Mouse (Mus musculus) right cerebral cortex, adult 18-20 months (tissue): ENCODE measurements at regions not wholly inside any gene's neighbourhood (a gene's known extent, or its start where the extent isn't known, plus 50 kb on each side); places are given as distances from the start of the nearest gene placed in this dataset.

Source experiments
- DNase-seq: peaks from one replicate; pipeline ENCODE4 v3.0.0; 2022; ENCODE audit warnings: mixed read lengths

DNA sequence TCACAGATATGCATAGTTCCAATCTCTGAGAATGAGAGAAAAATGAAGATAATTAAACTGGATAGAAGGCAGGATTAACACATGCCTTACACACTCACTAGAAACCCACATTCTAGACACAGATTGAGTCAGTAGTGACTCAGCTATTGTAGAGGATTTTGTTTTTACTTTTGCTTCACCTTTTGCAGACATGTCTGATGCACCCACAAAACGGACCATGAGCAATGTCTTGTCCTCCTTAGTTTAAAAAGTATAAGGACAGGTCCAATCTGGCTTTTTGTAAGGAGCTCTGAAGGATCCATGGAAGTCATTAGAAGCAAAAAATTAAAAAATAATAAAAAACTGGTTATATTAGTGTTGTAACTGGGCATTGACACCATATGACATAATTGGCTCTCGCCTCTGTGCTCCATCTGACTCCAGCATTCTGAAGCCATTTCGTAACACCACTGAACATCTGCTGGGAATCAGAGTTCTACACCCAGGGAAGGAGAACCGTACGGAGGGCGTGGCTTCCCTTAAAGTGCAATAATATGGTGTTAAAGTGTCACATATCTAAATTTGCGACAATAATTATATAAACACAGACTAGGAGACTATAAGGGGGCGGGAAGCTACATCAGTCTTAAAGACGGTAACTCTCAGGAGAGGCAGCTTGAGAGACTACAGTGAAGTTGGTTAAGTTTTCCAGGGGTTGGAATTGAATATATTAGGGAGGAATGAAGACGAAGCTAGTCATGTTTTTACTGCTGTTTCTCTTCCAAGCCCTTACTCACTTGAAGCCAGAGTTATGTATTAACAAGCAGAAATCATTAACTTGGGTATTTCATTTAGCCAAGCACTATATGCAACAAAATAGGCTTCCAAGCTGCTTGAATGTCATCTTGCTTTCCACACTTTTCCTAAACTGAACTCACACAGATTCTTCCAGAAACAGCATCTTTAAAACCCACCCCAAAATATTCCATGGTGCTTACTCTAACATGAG lies 558.0 kb downstream of the Ebf1 start:
- no peak for DNase-seq

DNA sequence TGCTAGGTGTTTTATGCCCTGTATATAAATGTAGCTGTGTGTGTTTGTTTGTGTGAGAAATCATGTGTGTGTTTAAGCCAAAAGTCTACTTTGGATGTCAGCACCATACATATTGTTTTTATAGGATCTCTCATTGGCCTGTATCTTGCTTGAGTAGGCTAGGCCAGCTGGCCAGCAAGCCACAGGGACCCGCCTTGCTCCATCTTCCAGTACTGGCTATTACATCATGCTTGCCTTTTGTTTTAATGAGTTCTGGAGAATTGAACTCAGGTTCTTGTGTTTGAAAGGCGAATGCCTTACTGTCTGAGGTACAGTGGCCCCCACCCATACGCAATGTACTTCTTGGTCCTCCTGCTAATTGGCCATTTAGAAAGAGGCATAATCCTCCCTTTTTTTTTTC lies 559.9 kb downstream of the Ebf1 start:
- no peak for DNase-seq

DNA sequence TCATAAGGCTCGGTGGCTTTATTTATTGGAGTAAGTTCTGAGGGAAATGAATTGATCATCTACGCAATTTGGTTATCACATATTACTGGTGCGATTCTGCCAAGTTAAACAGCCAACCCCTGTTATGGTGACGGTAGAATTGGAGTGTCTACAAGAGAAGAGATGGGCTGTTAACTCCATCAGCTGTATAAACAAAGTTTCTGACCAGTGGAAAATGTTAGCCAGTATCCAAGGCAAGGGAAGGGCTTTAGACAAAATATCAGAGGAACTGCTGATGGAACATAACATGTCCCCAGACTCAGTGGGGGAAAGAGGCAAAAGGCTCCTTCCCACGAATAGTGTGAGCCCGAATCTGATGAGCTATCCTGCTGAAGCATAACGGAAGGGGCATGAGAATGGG lies 560.9 kb downstream of the Ebf1 start:
- DNase-seq: no peak

DNA sequence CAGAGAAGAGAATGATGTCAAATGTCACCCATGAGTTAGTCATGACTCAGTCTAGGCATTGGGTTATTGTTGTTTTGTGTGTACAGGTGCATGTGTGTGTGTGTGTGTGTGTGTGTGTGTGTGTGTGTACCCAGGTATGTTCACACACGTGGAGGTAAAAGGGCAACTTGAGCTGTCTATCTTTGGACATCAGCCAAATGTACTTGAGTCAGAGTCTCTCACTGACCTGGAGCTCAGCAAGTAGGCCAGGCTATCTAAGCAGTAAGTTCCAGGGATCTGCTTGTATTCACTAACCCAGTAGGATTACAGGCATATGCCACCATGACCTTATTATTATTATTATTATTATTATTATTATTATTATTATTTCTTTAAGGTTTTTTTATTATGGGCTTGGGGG lies 561.9 kb downstream of the Ebf1 start:
- no peak for DNase-seq

DNA sequence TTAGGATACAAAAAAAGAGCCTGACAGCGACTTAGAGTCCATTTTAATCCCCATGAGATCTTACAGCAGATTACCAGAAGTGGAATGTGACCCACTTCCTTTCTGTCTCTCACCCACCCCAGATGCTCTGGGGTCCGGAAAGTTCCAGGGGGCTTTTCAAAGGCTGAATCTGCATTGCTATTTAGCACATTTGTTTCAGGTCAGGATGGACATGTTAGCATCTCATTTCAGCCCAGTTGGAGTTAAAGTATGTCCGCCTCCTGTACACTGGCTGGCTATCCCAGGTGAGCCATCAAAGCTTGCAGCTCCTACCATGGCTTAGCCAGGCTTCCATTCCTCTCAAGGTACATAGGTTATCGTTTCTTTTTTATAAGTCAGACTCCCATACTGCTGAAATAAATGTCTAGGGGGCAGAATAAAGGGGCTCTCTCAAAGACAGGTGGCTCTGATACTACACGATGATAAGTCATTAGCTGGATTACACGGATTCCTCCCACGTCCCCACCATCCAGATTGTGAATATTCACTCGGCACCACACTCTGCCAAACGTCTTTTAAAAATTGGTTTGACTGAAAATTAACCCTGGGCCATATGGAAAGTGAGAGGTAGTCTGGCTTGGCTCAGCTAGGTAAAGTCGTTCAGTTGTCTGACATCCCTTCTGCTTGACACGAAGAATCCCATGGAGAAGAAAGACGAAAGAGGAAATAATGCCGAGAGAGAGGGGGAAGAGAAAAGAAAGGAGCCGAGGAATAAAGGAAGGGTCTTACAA lies 573.7 kb downstream of the Ebf1 start:
- DNase-seq: no peak

DNA sequence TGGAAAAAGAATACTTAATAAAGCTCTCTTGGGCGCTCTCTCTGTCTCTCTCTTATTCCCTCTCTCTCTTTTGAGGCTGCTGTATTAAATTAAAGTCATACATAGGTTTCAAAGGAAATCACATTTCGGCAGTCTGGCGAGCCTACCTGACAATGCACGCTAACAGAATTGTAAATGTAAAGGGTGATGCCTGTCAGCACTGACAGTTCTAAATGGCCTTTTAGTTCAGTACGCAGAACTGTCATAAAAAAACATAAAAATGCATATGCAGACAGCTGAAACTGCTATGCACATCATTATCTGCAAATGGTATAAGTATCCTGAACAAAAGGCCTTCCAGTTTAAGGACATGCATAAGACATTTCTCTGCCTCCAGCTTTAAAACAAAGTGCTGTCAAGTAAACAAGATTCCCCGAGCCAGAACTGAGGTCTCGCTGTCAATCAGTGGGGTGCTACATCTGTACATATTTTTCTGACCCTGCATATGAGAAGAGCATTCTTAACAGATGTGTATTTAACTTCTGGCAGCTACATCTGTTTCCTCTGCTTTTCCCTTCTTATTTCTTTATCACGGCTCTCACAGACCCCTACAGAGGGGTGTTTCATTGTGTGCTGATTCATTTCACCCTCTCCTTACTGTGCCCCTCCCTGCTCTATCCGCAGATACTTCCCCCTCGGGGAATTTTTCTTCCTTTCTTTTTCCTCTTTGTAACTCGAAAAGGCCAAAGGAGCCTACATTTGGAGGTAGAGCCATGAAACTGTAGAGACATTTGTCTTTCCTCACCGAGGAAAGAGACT lies 574.5 kb downstream of the Ebf1 start:
- no peak for DNase-seq

DNA sequence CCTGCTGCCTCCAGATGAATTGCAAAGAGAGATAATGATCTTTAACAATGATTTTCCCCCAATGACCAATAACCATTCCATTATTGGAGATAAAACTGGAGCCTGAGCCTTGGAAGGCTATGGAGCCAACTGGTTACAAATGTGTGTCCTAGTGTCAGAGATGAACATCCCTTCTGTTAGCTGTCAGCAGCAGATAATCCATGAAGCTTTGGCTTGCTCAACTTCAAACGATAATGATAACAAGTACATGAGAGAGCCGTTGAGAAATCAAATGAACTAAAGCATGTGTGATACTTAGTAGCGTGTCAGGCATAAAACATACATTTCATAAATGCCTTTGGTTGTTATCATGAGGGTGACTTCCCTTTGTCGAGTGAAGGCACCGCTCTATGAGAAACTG lies 576.2 kb downstream of the Ebf1 start:
- DNase-seq: no peak

DNA sequence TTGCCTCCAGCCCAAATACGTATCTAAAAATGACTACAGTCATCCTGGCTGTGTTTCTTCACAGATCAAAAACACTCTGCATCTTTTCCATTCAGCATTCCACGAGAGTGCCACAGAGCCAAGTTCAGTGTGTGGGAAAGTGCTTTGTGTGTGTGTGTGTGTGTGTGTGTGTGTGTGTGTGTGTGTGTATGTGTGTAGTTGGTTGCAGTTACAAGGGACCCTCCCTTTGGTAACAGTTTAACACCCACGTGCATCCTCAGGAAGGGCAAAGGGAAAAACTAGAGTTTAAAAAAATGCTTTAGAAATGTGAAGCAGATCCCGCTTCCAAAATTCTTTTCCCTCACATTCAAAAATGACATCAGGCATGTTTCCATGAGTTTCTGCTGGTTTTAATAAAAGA lies 582.4 kb downstream of the Ebf1 start:
- DNase-seq: no peak

DNA sequence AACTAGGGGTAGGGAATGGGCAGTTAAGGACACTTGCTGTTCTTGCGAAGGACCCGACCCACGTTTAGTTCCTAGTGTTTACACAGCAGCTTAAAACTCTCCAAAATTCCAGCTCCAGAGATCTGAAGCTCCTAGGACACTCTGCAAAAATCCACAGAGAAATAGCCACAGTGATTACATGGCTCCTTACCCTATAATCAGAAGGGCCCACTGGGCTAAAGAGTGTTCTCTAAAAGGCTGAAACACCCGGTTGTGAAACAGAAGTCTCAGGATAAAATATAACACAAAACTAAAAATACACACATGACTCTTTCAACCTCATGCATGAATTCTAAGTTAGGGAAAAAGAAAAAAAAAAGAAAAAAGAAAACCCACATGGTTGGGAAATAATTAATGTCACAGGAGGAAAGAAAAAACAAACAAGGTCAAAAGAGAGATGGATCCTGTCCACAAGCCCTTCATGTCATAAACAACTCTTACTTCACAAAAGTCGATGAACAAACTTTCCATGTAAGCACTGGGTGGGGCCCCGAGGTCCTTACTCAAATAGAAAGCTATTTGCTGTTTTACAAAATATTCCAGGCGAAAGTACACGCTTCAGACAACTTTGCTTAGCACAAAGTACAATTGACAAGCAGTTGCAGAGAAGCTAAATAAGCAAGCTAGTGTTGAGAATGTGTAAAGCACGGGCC lies 583.7 kb downstream of the Ebf1 start:
- no peak for DNase-seq

DNA sequence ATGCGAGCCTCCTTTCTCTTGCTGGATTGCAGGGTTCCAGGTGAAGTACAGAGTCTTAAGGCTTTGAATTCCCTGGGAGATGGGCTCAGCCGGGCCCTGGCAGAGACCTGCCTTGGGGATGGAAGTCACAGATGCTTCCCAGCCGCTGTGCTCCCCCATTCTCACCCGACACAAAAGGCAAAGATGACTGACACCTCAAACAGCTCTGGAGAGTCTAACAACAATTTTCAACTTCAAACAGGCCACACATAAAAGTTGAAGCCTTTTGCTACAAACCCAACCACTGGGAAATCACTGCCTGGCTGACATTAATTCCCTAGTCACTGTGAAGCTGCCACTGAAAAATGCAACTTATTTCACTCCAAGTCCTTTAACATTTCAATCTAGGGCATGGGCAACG lies 586.3 kb downstream of the Ebf1 start:
- no peak for DNase-seq

DNA sequence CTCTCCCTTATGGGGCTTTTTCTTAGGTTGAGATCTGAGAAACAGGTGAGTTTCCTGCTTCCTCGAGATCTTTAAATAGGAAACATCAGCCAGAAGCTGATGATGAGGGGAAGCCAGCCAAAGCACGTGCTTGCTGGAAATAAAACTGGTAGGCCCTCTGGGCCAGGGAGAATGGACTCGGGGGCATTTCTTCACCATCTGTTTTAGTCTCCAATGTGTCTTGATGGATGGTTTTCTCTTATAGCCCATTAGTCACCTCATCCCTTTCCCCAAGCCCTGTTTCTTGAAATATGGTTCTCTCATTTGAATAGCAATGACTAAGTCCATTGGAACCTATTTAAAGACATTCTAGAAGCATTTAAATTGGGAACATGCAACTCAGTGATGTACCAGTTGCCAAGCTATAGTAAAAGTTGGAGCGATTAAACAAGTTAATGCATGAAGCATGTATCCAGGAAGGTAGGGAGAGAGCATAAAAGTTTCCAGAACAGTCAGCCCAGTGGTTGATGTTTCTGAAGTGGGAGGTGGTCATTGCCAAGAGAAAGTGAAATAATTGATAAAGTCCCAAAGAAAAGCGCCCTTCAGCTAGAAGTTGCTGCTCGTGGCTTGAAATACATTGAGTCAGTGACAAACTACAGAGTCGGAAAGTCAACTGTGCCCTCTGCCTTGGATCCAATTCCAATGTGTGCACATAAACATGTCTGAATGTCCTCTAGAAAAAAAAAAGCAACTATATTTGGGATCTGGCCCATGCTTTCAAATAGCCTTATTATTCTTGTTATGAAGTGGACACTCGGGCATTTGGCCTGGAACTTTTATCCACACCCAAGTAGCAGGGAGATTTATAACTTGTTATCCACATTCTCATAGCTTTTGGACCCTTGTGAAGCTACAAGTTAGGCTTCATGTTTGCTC lies 589.8 kb downstream of the Ebf1 start:
- no peak for DNase-seq

DNA sequence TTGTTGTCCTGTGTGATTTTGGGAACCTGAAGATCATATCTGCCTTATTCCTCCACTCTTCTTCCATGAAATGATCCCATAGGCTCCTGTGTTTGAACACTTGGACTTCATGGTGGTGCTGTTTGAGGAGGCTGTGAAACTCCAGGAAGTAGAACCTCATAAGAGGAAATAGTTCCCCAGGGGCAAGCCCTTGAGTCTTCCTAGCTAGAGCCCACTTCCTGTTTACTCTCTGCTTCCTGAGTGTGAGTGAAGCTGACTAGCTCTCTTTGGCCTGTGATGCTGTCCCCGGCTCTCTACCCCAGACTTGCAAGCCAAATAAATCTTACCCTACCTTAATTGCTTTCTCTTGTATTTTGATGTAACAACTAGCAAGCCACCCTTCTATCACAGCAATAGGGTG lies 597.0 kb downstream of the Ebf1 start:
- DNase-seq: no peak

DNA sequence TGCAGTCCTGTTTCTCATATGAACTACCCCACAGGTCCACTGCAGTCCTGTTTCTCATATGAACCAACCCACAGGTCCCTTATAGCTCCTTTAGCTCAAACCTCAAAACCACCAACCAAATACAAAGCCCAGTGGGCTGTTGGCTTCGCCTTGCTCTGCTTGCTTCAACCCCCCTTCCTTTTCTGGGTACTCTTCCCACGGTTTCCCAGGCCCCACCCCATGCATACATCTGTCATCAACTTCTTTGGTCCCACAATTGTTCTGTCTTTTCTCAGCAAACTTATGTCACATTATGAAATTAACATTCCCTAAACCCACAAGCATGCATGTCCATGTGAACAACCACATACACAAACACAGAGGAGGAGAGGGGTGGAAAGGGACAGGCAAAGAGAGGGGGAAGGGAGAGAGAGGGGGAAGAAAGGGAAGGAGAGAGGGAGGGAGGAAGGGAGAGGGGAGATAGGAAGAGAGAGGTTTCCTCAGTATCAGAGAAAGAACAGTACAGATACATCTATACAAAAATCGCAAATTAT lies 599.9 kb downstream of the Ebf1 start:
- DNase-seq: no peak

DNA sequence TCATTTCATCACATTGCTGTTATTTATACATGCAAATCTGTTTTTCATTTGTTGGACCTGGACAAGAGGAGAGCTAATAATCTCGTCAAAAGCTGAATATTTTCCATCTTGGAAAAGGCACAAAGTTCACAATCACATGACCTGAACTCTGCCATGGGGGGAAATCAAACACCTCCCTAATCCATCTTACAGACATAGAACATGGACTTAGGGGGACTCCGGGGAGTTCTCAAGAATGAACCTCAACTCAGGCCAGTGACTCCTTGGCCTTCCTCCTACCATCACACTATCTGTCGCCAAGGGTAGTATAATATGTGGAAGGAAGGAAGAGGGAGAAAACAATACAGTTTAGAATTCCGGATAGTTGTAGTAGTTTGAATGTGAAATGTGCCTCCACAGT lies 602.1 kb downstream of the Ebf1 start:
- no peak for DNase-seq

DNA sequence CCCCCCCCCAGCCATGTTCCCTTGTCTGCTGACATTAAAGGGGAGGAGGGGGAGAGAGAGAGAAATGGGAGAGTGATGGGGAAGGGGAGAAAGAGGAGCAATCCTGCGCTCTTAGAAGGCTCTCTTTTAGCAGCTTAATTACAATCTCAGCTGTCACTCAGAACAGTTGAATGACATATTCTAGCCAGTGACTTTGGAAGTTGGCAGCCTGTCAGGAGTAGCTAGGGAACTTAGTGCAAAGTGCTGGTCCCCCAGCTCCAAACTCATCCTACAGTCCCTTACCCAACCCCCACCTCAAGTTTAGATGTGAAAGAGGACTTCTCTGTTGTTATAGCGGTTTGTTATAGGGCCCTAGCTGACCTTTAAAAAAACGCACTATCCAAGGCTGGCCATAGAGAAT lies 604.9 kb downstream of the Ebf1 start:
- DNase-seq: no peak

DNA sequence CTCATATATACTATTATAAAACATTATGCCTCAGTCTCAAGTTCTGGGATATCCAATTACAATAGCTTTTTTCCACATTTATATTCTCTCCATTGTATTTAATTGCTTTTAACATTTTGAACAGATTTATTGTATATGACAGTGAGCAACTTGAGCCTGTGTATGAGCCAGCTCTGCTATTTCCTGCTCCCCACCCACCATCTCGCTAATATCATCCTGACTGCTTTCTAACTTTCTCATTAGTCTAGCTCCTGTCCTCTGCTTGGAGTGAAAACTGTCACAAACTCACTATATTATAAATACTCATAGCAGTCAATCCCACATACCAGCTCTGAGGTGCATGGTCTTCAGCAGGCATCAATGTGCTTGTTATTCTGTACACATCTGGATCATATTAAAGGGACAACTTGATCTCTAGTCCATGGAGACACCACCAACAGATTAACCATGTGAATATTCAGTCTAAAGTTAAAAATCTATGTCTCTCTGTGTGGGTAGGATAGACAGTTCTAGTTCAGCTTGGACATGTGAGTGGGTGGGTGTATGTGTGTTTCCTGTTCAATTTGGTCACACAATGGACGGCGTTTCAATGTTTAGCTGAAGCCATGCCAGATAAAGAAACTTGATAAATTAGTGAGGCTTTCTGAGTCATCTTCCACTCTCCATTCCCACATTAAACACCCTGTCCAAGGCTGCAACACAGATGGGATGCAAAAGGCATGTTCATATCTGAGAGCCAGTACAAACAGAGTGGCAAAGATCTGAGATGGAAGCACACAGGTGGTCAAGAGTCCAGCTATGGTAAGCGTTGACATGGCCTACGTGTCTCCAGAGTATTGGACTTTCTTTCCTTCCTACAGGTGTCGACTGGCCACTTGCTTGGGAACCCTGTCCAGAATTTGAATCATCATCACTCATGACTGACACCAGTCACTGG lies 616.1 kb upstream of the Clint1 start:
- no peak for DNase-seq

DNA sequence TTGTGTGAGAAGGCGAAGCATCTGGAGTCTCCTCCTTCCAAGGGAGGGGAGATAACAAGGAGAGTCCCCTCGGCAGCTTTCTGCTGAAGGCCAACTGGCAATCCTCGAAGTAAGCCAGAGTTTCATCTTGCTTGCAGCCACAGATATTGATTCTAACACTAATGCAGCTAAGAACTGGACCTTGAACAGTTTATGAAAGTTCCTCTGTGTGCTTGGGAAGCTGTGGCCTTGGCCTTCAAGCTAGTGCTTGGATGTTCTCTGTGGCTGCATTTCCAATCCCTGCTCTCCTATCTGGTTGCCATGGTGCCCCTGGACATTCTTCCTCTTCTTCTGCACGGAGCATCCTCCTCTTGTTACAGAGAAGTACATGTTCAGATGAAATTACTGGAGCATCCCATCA lies 614.8 kb upstream of the Clint1 start:
- no peak for DNase-seq

DNA sequence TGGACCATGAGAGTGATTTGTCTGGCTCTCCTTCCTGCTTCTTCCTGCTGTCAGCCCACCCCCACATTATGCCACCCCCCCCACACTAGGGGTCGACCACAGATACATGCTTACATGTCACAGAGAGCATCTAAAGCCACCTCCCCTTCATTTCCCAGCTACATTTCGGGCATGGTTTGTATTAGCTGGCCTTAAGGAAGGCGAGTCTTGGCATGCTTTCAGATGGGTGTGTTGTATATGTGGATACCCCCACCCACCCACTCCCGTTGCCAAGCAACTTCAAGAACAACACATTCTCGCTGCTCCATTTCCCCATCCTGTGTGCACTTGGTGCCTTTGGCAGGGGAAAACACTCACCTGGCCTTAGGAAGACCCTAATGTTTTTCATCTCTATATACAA lies 612.8 kb upstream of the Clint1 start:
- DNase-seq: no peak

DNA sequence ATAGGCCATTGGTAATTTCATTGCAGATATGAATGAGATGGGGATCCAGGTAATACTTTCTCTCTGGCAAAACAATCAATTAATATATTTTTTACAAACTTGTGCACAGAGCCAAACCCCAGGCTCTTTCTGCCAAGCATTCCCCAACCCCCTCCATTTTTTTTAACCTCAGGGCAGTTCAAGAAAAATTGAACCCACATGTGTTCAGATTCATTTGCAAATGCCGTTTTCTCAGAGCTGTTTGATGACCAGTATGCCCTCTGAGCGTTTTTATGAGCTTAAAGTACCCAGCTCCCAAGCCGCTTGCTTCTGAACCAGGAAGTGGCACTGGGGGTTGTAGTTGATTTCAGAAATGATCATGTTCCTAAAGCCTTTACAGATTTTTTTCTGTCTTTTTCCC lies 611.4 kb upstream of the Clint1 start:
- no peak for DNase-seq

DNA sequence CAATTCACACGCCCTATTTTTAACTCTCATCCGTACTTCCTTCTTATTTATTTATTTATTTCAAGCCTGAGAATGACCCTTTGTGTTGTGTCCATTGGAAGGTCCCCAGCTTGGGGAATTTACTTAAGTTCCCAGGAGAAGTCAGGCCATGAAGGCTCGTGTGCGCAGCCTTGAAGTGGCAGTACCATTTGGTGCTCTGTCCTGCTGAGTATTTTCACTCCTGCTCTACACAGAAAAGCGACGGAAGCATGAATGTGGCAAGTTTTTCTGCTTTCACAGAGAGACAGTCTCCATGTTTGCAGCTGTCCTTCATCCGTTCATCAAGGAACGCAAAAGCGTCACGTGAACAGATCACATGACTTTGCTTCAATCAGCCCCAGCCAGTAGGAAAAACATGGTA lies 610.2 kb upstream of the Clint1 start:
- DNase-seq: no peak
